15 mouse cellular contexts compared by ENCODE assay signal in genomic region chr8:36364567-36365231, GRCm38 (mm10).
"Had no signal": no experiment of that assay in that cellular context is flagged by ENCODE, and none has a peak within 500 bp of the region (broad histone marks: within the 10 kb centered on the region; RNA-seq: fewer than 3 reads in every experiment).

No protein-coding gene starts in this region.

- H3K4me3 ChIP-seq: megakaryocyte, embryonic 14.5 days; midbrain, embryonic 13.5 days; midbrain, embryonic 15.5 days; neural tube, embryonic 12.5 days; stomach, embryonic 15.5 days had no signal

- H3K9me3 ChIP-seq: megakaryocyte, embryonic 14.5 days; midbrain, embryonic 13.5 days; midbrain, embryonic 15.5 days; neural tube, embryonic 12.5 days; stomach, embryonic 15.5 days had no signal

- DNase-seq: liver, postnatal 0 days; lung, embryonic 14.5 days; lung, postnatal 10 days; lung, postnatal 4 days; right cerebral cortex, postnatal 14 days; thymus, adult 18-20 months; thymus, postnatal 14 days; thymus, postnatal 36 days had no signal

- H3K9ac ChIP-seq: liver, postnatal 0 days; lung, embryonic 14.5 days; midbrain, embryonic 13.5 days; midbrain, embryonic 15.5 days; neural tube, embryonic 12.5 days; stomach, embryonic 15.5 days had no signal

- H3K27me3 ChIP-seq: midbrain, embryonic 13.5 days; midbrain, embryonic 15.5 days; neural tube, embryonic 12.5 days; stomach, embryonic 15.5 days had no signal

- H3K27ac ChIP-seq: midbrain, embryonic 13.5 days; midbrain, embryonic 15.5 days; neural tube, embryonic 12.5 days; stomach, embryonic 15.5 days; stomach, postnatal 0 days had no signal

- H3K4me2 ChIP-seq: lung, embryonic 14.5 days; midbrain, embryonic 11.5 days; midbrain, embryonic 13.5 days; midbrain, embryonic 15.5 days; neural tube, embryonic 12.5 days; stomach, embryonic 15.5 days had no signal

- H3K4me1 ChIP-seq: megakaryocyte, embryonic 14.5 days; midbrain, embryonic 13.5 days; midbrain, embryonic 15.5 days; neural tube, embryonic 12.5 days; stomach, embryonic 15.5 days had no signal

- H3K36me3 ChIP-seq: midbrain, embryonic 13.5 days; midbrain, embryonic 15.5 days; neural tube, embryonic 12.5 days; stomach, embryonic 15.5 days had no signal

- ATAC-seq: liver, postnatal 0 days; midbrain, embryonic 13.5 days; midbrain, embryonic 15.5 days had no signal
